Mouse (Mus musculus) spleen, adult 2 months (tissue): Measurements from ENCODE around the gene Itih4. TPM values are rescaled to one million over a fixed set of nuclear protein-coding genes. Genes with fewer than 3 reads are reported as not detected.

Source experiments
- DNase-seq, 2 experiments: peaks; one replicate each; pipeline versions ENCODE4 v3.0.0 to v3.0.0-alpha.2; 2012 to 2021; ENCODE audit warnings: low spot score in 2 of 2, low read depth in 1 of 2
- H3K27ac ChIP-seq: fragments of 200-500 bp; 2 replicates; pipeline ENCODE4 v1.5.1; 2012; ENCODE audit warnings: low read length, inconsistent platforms; ENCODE audit not compliant: insufficient read depth
- H3K27me3 ChIP-seq: fragments of 200-500 bp; 2 replicates; pipeline ENCODE4 v1.6.1; 2012; ENCODE audit warnings: mild to moderate bottlenecking, moderate library complexity, low read length, inconsistent platforms; ENCODE audit not compliant: control insufficient read depth, insufficient read depth
- H3K36me3 ChIP-seq: fragments of 200-500 bp; 2 replicates; pipeline ENCODE4 v1.6.1; 2012; ENCODE audit warnings: mild to moderate bottlenecking, low read length, inconsistent platforms; ENCODE audit not compliant: control insufficient read depth, insufficient read depth
- H3K4me1 ChIP-seq: fragments of 200-500 bp; 2 replicates; pipeline ENCODE4 v1.6.1; 2011; ENCODE audit warnings: inconsistent platforms; ENCODE audit not compliant: control insufficient read depth, insufficient read depth, insufficient read length
- H3K4me3 ChIP-seq: fragments of 200-500 bp; 2 replicates; pipeline ENCODE4 v1.5.1; 2011; ENCODE audit warnings: mild to moderate bottlenecking, inconsistent platforms; ENCODE audit not compliant: insufficient read depth, insufficient read length; ENCODE audit errors: extremely low read depth
- CTCF ChIP-seq: fragments of 200-500 bp; IDR thresholded peaks from 2 replicates; pipeline ENCODE4 v1.5.1; 2011; ENCODE audit warnings: mild to moderate bottlenecking, inconsistent platforms; ENCODE audit not compliant: insufficient read depth, insufficient read length, insufficient replicate concordance; ENCODE audit errors: extremely low read depth
- POLR2A ChIP-seq: fragments of 200-500 bp; IDR thresholded peaks from 2 replicates; pipeline ENCODE4 v1.6.1; 2011; ENCODE audit warnings: low read depth, low read length, inconsistent platforms
- WGBS: fragments of 180-500 bp; shearing (Covaris S2); methylation state at CpG from one replicate; pipeline ENCODE4 v1.1.7; 2018; 5-methylcytosine and 5-hydroxymethylcytosine counted together
- polyA plus RNA-seq: library from polyadenylated mRNA; depleted of rRNA; stranded (reverse); fragments of >200 nt; gene quantifications from 2 replicates; pipeline ENCODE4 v1.2.3, GENCODE M21; 2012; rRNA removed

Itih4 gene
- polyA plus RNA-seq, 1 experiment = 0.50 TPM

GRCm38 (mm10) chr14:30951154-30951825 lies 65.0 kb downstream of the Itih4 start, which contains the start of gene Nek4:
TSS of gene Nek4 (plus strand) at chr14:30951377.
- H3K36me3 ChIP-seq = no peaks in the 10 kb centered on the region
- H3K4me3 ChIP-seq = peak within 1 kb of the TSS; percentile 78
- no peak for TF ChIP-seq CTCF
- TF ChIP-seq POLR2A = peak; percentile 9; the same call in 1 of the 2 replicates
- under 1% methylated on average over 57 of the region's 57 CpGs for WGBS
- peak within 1 kb of the TSS; percentile 16 for H3K27ac ChIP-seq
- peaks cover 3% of the 10 kb centered on the region; the same call in 1 of the 2 replicates for H3K4me1 ChIP-seq
- no peaks in the 10 kb centered on the region for H3K27me3 ChIP-seq
- DNase-seq = peak; percentile 93 to 95

Other genes with a start within 250 kb of the Itih4 start
- 8.5 and 8.6 TPM in 2 replicates for gene Rft1, start 232.1 kb upstream of the Itih4 start, polyA plus RNA-seq
- gene Sfmbt1, start 171.6 kb upstream of the Itih4 start, polyA plus RNA-seq = 1.2 and 1.3 TPM in 2 replicates
- 13.0 and 18.0 TPM in 2 replicates for gene Tmem110, start 60.9 kb upstream of the Itih4 start, polyA plus RNA-seq
- gene Mustn1, start 7.3 kb upstream of the Itih4 start, polyA plus RNA-seq = 4.9 and 7.3 TPM in 2 replicates
- gene Itih3, start 37.3 kb downstream of the Itih4 start, polyA plus RNA-seq = 1.4 TPM in 2 replicates
- 0.02 TPM in 1 of 2 replicates, not detected in the other for gene Itih1, start 56.8 kb downstream of the Itih4 start, polyA plus RNA-seq
- 1.7 and 2.0 TPM in 2 replicates for gene Nek4, start 64.9 kb downstream of the Itih4 start, polyA plus RNA-seq
- gene Glt8d1, start 114.9 kb downstream of the Itih4 start, polyA plus RNA-seq = 5.4 and 7.4 TPM in 2 replicates
- 49.4 and 50.8 TPM in 2 replicates for gene Spcs1, start 115.2 kb downstream of the Itih4 start, polyA plus RNA-seq
- 9.2 and 14.4 TPM in 2 replicates for gene Pbrm1, start 132.7 kb downstream of the Itih4 start, polyA plus RNA-seq
- gene Gnl3, start 132.7 kb downstream of the Itih4 start, polyA plus RNA-seq = 13.0 and 16.3 TPM in 2 replicates
- 33.3 and 44.2 TPM in 2 replicates for gene Smim4, start 242.5 kb downstream of the Itih4 start, polyA plus RNA-seq
- gene Nt5dc2, start 244.6 kb downstream of the Itih4 start, polyA plus RNA-seq = 30.3 and 46.4 TPM in 2 replicates